Mouse (Mus musculus) heart, postnatal 0 days (tissue): ENCODE data around the gene Sntg2.

Source experiments
- CTCF ChIP-seq: IDR thresholded peaks from 2 replicates; pipeline ENCODE4 v1.5.1; 2016; ENCODE audit warnings: antibody characterized with exemption, control low read depth, low read depth
- EP300 ChIP-seq: IDR thresholded peaks from 2 replicates; pipeline ENCODE4 v1.6.1; 2016; ENCODE audit warnings: antibody characterized with exemption, low read depth

- TF ChIP-seq CTCF (no peak), EP300 (no peak)
These were observed 240.7 kb downstream of the Sntg2 start, which contains the start of gene Tpo for GRCm38 (mm10) chr12:30132524-30132923.
